Mouse (Mus musculus) limb, embryonic 12.5 days (tissue): ENCODE results near the gene Mef2c. TPM values are rescaled to one million over a fixed set of nuclear protein-coding genes. Genes with fewer than 3 reads are reported as not detected.

Source experiments
- ATAC-seq: fragments of 200-750 bp; cut with Nextera tagmentation; 2 replicates; pipeline ENCODE4 v1.8.0; 2017; ENCODE audit warnings: low read depth, moderate TSS enrichment; ENCODE audit not compliant: insufficient number of reproducible peaks, insufficient read depth, low FRiP score, low TSS enrichment
- H3K27ac ChIP-seq: fragments of 300-500 bp; sonication (generic); 2 replicates; pipeline ENCODE4 v1.5.1; 2016; ENCODE audit warnings: mild to moderate bottlenecking, moderate library complexity
- H3K27me3 ChIP-seq: fragments of 300-500 bp; sonication (generic); 2 replicates; pipeline ENCODE4 v1.6.1; 2016; ENCODE audit warnings: mild to moderate bottlenecking, moderate library complexity
- H3K36me3 ChIP-seq: fragments of 300-500 bp; sonication (generic); 2 replicates; pipeline ENCODE4 v1.6.1; 2016; ENCODE audit warnings: mild to moderate bottlenecking, moderate library complexity
- H3K4me1 ChIP-seq: fragments of 300-500 bp; sonication (generic); replicated peaks from 2 replicates; pipeline ENCODE4 v1.6.1; 2016
- H3K4me2 ChIP-seq: fragments of 300-500 bp; sonication (generic); 2 replicates; pipeline ENCODE4 v1.6.1; 2016; ENCODE audit warnings: mild to moderate bottlenecking, moderate library complexity
- H3K4me3 ChIP-seq: fragments of 300-500 bp; sonication (generic); replicated peaks from 2 replicates; pipeline ENCODE4 v1.5.1; 2016; ENCODE audit warnings: mild to moderate bottlenecking
- H3K9ac ChIP-seq: fragments of 300-500 bp; sonication (generic); replicated peaks from 2 replicates; pipeline ENCODE4 v1.6.1; 2016; ENCODE audit warnings: mild to moderate bottlenecking, moderate library complexity
- H3K9me3 ChIP-seq: fragments of 300-500 bp; sonication (generic); 2 replicates; pipeline ENCODE4 v1.6.1; 2016; ENCODE audit warnings: mild to moderate bottlenecking, moderate library complexity
- WGBS: fragments of 180-500 bp; shearing (Covaris S2); methylation state at CpG from one replicate; pipeline ENCODE4 v1.1.7; 2016; 5-methylcytosine and 5-hydroxymethylcytosine counted together
- polyA plus RNA-seq: library from polyadenylated mRNA; unstranded; fragments of >200 nt; fragmentation: Nextera tagmentation; extraction: Ambion mirVana; gene quantifications from 2 replicates; pipeline ENCODE4 v1.2.1, GENCODE M21; 2016

Gene Mef2c
- polyA plus RNA-seq, 1 experiment from 2014 or later: 62.4 TPM

DNA sequence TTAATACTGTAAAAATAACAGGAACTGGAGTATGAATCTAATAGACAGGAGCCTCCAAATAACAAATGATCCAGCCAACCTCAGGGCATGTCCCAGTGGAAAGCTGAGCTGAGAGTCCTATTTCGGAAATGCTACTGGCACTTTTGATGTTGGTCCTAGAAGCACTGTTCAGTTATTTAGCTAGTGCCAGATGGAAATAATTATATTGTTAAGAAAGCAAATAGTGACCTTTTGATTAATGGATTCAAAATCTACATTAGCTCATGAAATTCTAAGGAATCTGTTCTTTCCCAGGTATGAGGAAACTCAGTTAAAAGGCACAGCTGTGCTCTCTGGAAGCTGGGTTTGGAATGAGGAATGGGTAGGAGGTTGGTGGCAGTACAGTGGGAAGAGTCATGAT, 108.4 kb downstream of the Mef2c start:
- Histone ChIP-seq H3K9ac (no peak overlapping the region), H3K4me1 (peaks cover 30% of the 10 kb centered on the region), H3K36me3 (no peaks in the 10 kb centered on the region), H3K27me3 (no peaks in the 10 kb centered on the region), H3K4me2 (no peak overlapping the region), H3K9me3 (no peaks in the 10 kb centered on the region), H3K4me3 (no peak overlapping the region), H3K27ac (no peak overlapping the region)
- ATAC-seq: no peak
- 40% methylated on average over 1 of the region's 1 CpGs for whole genome bisulfite sequencing

DNA sequence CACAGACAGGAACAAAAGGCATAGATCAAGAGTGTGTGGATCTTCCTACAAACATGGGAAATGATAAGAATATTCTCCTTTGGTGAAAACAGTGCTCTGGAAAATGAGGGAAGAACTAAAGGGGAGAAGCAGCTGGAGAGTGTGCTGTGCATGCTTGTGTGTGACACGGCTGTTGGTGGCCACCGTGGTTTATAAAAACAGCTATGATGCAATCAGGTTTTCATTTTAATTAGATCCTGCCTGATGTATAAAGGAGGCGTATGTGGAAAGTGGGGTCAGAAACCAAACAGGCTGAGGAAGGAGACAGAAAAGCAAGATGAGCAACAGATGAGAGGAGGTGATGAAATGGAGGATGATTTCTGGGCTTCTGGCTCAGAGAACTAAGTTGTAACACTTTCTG, 112.0 kb downstream of the Mef2c start:
- Histone ChIP-seq H3K4me2 (no peak overlapping the region), H3K27me3 (no peaks in the 10 kb centered on the region), H3K27ac (no peak overlapping the region), H3K4me1 (peaks cover 9% of the 10 kb centered on the region; the same call in 1 of the 2 replicates), H3K9me3 (no peaks in the 10 kb centered on the region), H3K36me3 (no peaks in the 10 kb centered on the region), H3K9ac (no peak overlapping the region), H3K4me3 (no peak overlapping the region)
- 72% methylated on average over 3 of the region's 3 CpGs for WGBS
- ATAC-seq: no peak

DNA sequence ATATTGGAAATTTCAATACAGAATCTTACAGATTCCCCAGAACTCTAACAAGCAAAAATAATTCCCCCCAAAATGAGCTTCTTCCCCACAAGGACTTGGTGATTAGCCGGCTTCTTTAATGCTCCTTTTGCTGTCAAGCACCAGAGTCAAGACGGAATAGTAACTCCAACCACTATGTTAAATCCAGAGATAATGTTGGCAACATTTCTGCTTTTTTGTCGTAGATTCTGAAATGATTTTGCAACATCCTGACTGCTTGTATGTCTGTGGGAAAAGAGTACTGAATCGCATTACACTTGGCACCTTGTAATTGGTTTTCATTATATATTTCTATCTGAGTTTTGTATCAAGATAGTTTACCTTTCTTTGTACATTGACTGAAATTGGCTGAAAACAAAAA, 120.8 kb downstream of the Mef2c start:
- no peaks in the 10 kb centered on the region for H3K9me3 ChIP-seq
- H3K4me3 ChIP-seq: no peak overlapping the region
- no peaks in the 10 kb centered on the region for H3K27me3 ChIP-seq
- ATAC-seq: no peak
- no peaks in the 10 kb centered on the region for H3K36me3 ChIP-seq
- H3K27ac ChIP-seq: no peak overlapping the region
- H3K4me2 ChIP-seq: no peak overlapping the region
- H3K4me1 ChIP-seq: no peaks in the 10 kb centered on the region
- whole genome bisulfite sequencing: 89% methylated on average over 4 of the region's 4 CpGs
- no peak overlapping the region for H3K9ac ChIP-seq

DNA sequence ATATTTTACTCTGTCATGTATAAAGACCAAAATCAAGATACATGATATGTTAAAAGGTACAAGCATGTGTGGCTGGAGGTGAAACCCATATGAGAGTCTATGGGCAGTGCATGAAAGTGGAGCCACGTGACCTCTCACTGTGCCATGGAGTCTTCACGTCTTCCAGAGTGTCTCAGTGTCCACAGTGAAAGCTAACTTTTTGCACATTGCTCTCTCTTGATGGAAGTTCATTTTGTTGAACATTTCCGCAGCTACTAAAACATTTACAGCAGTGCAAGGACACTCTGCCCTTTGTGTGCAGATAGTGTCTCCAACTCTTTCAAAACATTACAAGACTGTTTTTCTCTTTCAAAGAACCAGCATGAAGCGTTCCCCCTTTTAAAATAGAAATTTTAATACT, 123.6 kb downstream of the Mef2c start:
- ATAC-seq: no peak
- Histone ChIP-seq H3K4me1 (no peaks in the 10 kb centered on the region), H3K36me3 (no peaks in the 10 kb centered on the region), H3K9ac (no peak overlapping the region), H3K9me3 (no peaks in the 10 kb centered on the region), H3K27me3 (no peaks in the 10 kb centered on the region), H3K4me2 (no peak overlapping the region), H3K27ac (no peak overlapping the region), H3K4me3 (no peak overlapping the region)
- 82% methylated on average over 4 of the region's 4 CpGs for WGBS

DNA sequence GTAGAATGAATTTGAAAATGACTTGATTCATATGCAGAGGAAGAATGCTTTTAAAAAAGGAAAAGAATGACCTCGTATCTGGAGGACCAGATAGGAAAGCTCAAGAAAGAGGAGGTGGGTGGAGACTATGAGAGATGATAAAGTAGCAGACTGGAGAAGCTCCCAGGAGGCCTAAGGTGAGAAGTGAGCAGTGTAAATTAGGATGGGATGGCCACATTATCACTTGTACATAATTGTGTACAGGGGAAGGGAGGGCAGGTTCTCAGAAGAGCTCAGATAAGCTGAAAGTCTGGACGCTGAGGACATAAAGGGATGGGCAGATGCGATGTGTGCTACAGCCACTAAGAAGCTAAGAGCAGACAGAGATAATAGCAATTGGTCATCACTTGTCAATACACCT, 124.3 kb downstream of the Mef2c start:
- Histone ChIP-seq H3K27me3 (no peaks in the 10 kb centered on the region), H3K4me2 (no peak overlapping the region), H3K9ac (no peak overlapping the region), H3K9me3 (no peaks in the 10 kb centered on the region), H3K4me3 (no peak overlapping the region), H3K4me1 (no peaks in the 10 kb centered on the region), H3K27ac (no peak overlapping the region), H3K36me3 (0 out of 2 replicates have a peak, but pooled peaks cover 3% of the 10 kb centered on the region)
- ATAC-seq: no peak
- 87% methylated on average over 3 of the region's 3 CpGs for WGBS

DNA sequence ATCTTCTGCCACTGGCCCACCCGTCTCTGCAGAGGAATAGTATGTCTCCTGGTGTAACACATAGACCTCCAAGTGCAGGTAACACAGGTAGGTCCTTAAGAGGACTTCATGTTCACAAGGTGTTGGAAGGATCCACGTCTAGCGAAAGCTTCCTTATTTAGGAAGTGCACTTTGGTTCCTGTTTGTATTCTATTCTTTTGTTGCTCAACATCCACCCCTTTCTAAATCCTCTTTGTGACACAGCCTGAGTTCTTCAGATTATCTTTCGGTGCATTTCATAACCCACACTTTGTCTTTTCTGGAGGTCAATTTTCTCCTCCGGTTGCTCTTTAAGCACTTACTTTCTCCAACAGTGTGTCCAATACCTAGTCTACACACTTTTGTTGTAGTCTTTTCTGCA, 129.3 kb downstream of the Mef2c start:
- Histone ChIP-seq H3K4me3 (no peak overlapping the region), H3K9ac (no peak overlapping the region), H3K36me3 (0 out of 2 replicates have a peak, but pooled peaks cover 3% of the 10 kb centered on the region), H3K27me3 (no peaks in the 10 kb centered on the region), H3K27ac (no peak overlapping the region), H3K4me2 (no peak overlapping the region), H3K9me3 (no peaks in the 10 kb centered on the region), H3K4me1 (peaks cover 3% of the 10 kb centered on the region; the same call in 1 of the 2 replicates)
- 93% methylated on average over 5 of the region's 5 CpGs for WGBS
- ATAC-seq: no peak

DNA sequence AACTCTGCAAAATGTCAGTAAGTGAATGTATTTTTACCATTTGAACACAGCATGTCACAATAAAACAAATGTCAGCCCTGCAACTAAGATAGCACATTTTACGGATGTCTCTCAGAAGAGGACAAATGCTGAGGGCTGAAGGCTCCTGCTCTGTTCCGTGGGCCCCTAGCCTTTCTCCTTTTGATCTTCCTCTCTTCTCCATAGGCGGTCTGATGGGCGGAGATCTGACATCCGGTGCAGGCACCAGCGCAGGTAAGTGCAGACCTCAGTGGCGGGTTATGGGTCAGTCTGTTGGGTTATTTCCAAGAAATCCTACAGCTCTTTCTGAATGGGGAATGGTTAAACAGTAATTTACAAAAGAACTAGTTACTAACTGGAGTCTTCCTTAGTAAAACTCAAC, 131.4 kb downstream of the Mef2c start:
- no peak for ATAC-seq
- Histone ChIP-seq H3K4me1 (peaks cover 3% of the 10 kb centered on the region; the same call in 1 of the 2 replicates), H3K9me3 (no peaks in the 10 kb centered on the region), H3K27ac (no peak overlapping the region), H3K9ac (no peak overlapping the region), H3K27me3 (no peaks in the 10 kb centered on the region), H3K4me3 (no peak overlapping the region), H3K36me3 (0 out of 2 replicates have a peak, but pooled peaks cover 3% of the 10 kb centered on the region), H3K4me2 (no peak overlapping the region)
- WGBS: 20% methylated on average over 7 of the region's 7 CpGs

DNA sequence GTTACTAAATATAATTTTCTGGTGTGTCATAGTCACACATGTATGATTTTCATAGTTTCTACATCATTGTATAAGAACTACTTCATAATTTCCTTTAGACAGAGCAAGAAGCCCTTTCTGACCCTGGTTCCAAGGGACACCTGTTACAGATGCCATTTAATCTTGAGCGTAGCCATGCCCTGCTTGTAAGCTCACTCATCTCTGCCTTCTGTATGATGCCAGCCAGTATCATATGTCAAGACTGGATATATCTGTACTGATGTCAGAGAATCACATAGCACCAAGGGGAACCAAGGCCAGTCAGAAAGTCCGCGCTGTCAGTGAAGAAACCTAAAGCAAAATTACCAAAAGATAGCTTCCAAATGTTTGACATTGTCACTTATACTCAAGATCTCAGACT, 133.8 kb downstream of the Mef2c start:
- no peak for ATAC-seq
- H3K36me3 ChIP-seq: 0 out of 2 replicates have a peak, but pooled peaks cover 3% of the 10 kb centered on the region
- no peaks in the 10 kb centered on the region for H3K27me3 ChIP-seq
- H3K4me3 ChIP-seq: no peak overlapping the region
- H3K9me3 ChIP-seq: no peaks in the 10 kb centered on the region
- peaks cover 3% of the 10 kb centered on the region; the same call in 1 of the 2 replicates for H3K4me1 ChIP-seq
- no peak overlapping the region for H3K4me2 ChIP-seq
- no peak overlapping the region for H3K9ac ChIP-seq
- WGBS: 96% methylated on average over 3 of the region's 3 CpGs
- H3K27ac ChIP-seq: no peak overlapping the region

DNA sequence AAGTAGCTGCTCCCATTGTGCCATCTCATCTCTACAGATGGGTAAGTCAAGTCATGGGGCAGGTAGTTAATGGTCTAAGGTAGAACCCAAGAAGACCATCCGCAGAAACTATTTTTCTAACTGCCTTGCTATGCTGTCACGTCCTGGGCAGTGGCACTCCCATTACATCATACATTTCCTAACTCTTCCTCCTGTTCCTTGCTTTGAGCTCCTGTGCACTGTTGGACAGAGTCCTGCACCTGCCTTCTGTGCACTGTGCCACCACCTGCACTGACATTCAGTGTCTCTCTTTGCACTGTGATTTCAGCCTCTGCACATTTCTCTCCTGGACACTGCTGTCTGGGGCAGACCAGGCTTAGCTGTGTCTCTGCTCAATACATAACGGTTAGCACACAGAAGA, 134.9 kb downstream of the Mef2c start:
- ATAC-seq: no peak
- H3K27me3 ChIP-seq: no peaks in the 10 kb centered on the region
- no peak overlapping the region for H3K27ac ChIP-seq
- no peaks in the 10 kb centered on the region for H3K9me3 ChIP-seq
- no peak overlapping the region for H3K9ac ChIP-seq
- no peak overlapping the region for H3K4me3 ChIP-seq
- H3K36me3 ChIP-seq: no peaks in the 10 kb centered on the region
- no peak overlapping the region for H3K4me2 ChIP-seq
- peaks cover 3% of the 10 kb centered on the region; the same call in 1 of the 2 replicates for H3K4me1 ChIP-seq
- 90% methylated on average over 3 of the region's 3 CpGs for WGBS

DNA sequence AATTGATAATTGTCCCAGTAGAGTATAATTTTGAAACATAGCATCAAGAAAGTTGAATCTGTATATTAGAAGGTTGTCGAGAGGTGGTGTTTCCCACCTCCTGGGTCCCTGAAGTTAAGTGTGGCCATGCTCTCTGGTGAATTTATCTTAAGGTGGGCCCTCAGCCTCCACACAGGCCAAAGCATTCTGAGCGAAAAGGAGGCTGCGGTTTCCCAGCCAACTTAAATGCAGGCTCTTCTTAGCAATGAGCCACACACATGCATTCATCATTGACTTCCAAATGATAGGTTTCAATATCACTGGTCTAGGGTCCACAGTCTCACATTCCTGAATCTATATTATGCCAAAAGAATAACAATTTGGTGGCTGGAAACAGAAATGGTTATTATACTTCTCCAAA, 145.2 kb downstream of the Mef2c start:
- Histone ChIP-seq H3K27me3 (no peaks in the 10 kb centered on the region), H3K36me3 (no peaks in the 10 kb centered on the region), H3K4me2 (no peak overlapping the region), H3K9me3 (no peaks in the 10 kb centered on the region), H3K4me1 (no peaks in the 10 kb centered on the region), H3K4me3 (no peak overlapping the region), H3K27ac (no peak overlapping the region), H3K9ac (no peak overlapping the region)
- ATAC-seq: no peak
- 78% methylated on average over 3 of the region's 3 CpGs for WGBS

DNA sequence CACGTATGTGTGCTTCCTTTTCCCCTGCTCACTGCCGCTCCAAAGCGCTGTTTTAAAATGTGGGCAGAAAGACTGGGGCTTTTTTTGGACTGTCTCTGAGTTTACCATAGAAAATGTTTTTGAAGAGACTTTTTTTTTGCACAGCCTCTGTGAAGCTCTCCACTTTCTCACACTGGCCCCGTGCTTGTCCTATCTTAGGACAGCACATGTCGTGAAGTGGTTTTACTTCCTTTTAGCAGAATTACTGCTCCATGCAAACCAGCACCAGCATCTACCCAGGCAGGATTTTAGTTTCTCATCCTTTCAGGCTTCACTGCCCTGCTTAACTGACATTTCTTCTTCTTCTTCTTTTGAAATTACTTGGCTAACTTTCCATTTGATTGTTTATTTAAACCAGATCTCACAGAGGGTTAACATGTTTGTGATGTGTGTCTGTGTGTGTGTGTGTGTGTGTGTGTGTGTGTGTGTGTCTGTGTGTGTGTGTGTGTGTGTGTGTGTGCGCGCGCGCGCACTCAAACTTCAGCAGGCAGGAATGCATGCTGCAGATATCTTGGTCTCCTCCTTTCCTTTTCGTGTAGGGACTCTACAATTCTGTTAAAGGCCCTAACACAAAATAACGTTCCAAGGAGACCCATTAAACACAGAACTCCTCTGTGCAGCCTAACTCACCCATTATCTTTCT, 146.1 kb downstream of the Mef2c start:
- no peak overlapping the region for H3K4me2 ChIP-seq
- no peak overlapping the region for H3K27ac ChIP-seq
- no peak overlapping the region for H3K4me3 ChIP-seq
- no peaks in the 10 kb centered on the region for H3K4me1 ChIP-seq
- no peak for ATAC-seq
- no peaks in the 10 kb centered on the region for H3K9me3 ChIP-seq
- no peak overlapping the region for H3K9ac ChIP-seq
- H3K27me3 ChIP-seq: no peaks in the 10 kb centered on the region
- H3K36me3 ChIP-seq: no peaks in the 10 kb centered on the region
- WGBS: 80% methylated on average over 12 of the region's 12 CpGs

DNA sequence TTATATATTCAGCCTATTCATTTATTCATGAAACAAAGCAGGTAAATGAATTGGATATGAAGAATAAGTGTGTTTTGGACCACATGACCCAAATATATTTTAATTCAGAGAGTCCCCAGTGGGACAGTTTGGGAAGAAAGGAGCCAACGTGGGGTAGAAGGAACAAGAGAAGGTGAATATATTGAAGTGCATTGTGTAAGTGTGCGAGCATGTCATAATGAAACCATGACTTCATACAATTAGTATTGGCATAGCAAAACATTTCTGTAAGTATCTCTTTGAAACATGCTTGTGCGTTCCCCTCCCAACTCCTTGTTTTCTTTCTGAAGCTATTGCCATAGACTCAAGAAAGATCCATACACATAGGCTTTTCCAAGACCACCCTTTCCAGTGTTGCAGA, 147.0 kb downstream of the Mef2c start:
- 89% methylated on average over 3 of the region's 3 CpGs for whole genome bisulfite sequencing
- no peak for ATAC-seq
- Histone ChIP-seq H3K4me1 (no peaks in the 10 kb centered on the region), H3K27ac (no peak overlapping the region), H3K9ac (no peak overlapping the region), H3K36me3 (no peaks in the 10 kb centered on the region), H3K9me3 (no peaks in the 10 kb centered on the region), H3K4me2 (no peak overlapping the region), H3K27me3 (no peaks in the 10 kb centered on the region), H3K4me3 (no peak overlapping the region)
